In genomic region chr11:94265134-94265785, GRCm38 (mm10) we compare ENCODE assay signal across 9 mouse cellular contexts. TPM values are rescaled to one million over a fixed set of nuclear protein-coding genes. Genes with fewer than 3 reads are reported as not detected.
DNase-seq lines count a peak whose midpoint lies in the region; ATAC-seq and TF ChIP-seq lines count a peak whose summit lies in the region.
"Had no signal": no experiment of that assay in that cellular context is flagged by ENCODE, and none has a peak within 500 bp of the region (broad histone marks: within the 10 kb centered on the region; RNA-seq: fewer than 3 reads in every experiment).

No protein-coding gene starts in this region.

- WGBS in intestine, embryonic 15.5 days: 1% methylated on average over 18 of the region's 18 CpGs
- 4% methylated on average over 18 of the region's 18 CpGs for WGBS in liver, embryonic 15.5 days (ENCODE audit: insufficient replicate concordance)

- TF ChIP-seq POLR2A in cortical plate, adult 2 months (IDR thresholded peaks at IDR 0.05; ENCODE audit: extremely low read depth, insufficient read depth, low read length): no peak

- H3K36me3 ChIP-seq in intestine, embryonic 15.5 days: no peaks in the 10 kb centered on the region
- H3K36me3 ChIP-seq in liver, embryonic 15.5 days (replicated peaks): no peaks in the 10 kb centered on the region

- no peak overlapping the region for H3K27ac ChIP-seq in cortical plate, adult 2 months (ENCODE audit: insufficient read depth, low read length)
- 0 out of 2 replicates have a peak overlapping the region, but pooled peaks have one; percentile 20 for H3K27ac ChIP-seq in intestine, embryonic 15.5 days
- peak overlapping the region; percentile 87 for H3K27ac ChIP-seq in liver, embryonic 15.5 days (replicated peaks)

- H3K9ac ChIP-seq in intestine, embryonic 15.5 days: no peak overlapping the region; the same call in 1 of the 2 replicates
- H3K9ac ChIP-seq in liver, embryonic 15.5 days: peak overlapping the region; percentile 41

- peaks cover 4% of the 10 kb centered on the region for H3K4me1 ChIP-seq in cortical plate, adult 2 months (ENCODE audit: control insufficient read depth, insufficient read depth, low read length)
- no peaks in the 10 kb centered on the region; the same call in 1 of the 2 replicates for H3K4me1 ChIP-seq in intestine, embryonic 15.5 days (replicated peaks)
- peaks cover 74% of the 10 kb centered on the region for H3K4me1 ChIP-seq in liver, embryonic 15.5 days (replicated peaks)

- peak; percentile 71 for ATAC-seq in intestine, embryonic 15.5 days
- peak; percentile 56 for ATAC-seq in liver, embryonic 15.5 days (ENCODE audit: insufficient read depth)

- H3K4me2 ChIP-seq in intestine, embryonic 15.5 days (replicated peaks): peak overlapping the region; percentile 69
- H3K4me2 ChIP-seq in liver, embryonic 15.5 days: peak overlapping the region; percentile 76

- H3K4me3 ChIP-seq in cortical plate, adult 2 months (ENCODE audit: insufficient read depth, low read length): peak overlapping the region; percentile 28
- H3K4me3 ChIP-seq in intestine, embryonic 15.5 days (replicated peaks): peak overlapping the region; percentile 29
- peak overlapping the region; percentile 49 for H3K4me3 ChIP-seq in liver, embryonic 15.5 days (replicated peaks)

- peak; percentile 34 for TF ChIP-seq CTCF in cortical plate, adult 2 months (IDR thresholded peaks at IDR 0.05; ENCODE audit: extremely low read depth, insufficient read depth, low read length)

- H3K27me3 ChIP-seq in intestine, embryonic 15.5 days (replicated peaks): no peaks in the 10 kb centered on the region
- no peaks in the 10 kb centered on the region for H3K27me3 ChIP-seq in liver, embryonic 15.5 days

- peak; percentile 87 for DNase-seq in 416B (ENCODE audit: low read depth)
- peak; percentile 91 for DNase-seq in NIH3T3 (ENCODE audit: low read depth)
- DNase-seq in gastrocnemius, postnatal 25 days: peak; percentile 34
- peak; percentile 61 for DNase-seq in neural tube, embryonic 10.5 days (ENCODE audit: extremely low spot score, low spot score)
- peak; percentile 57 to 75 for DNase-seq in urinary bladder, postnatal 4 days (ENCODE audit: low spot score in 2 of 2)

- H3K9me3 ChIP-seq in intestine, embryonic 15.5 days: no peaks in the 10 kb centered on the region
- no peaks in the 10 kb centered on the region for H3K9me3 ChIP-seq in liver, embryonic 15.5 days (replicated peaks)

RNA-seq across cellular contexts. Expression of gene Gm21885, which starts 16.4 kb away (rescaled TPM):
- polyA plus RNA-seq in cortical plate, adult 2 months (2012; rRNA removed): not detected in 2 replicates
- not detected for total RNA-seq in gastrocnemius, postnatal 25 days (2021)
- 44.6 and 53.2 TPM in 2 replicates for polyA plus RNA-seq in intestine, embryonic 15.5 days (2015; fragmentation: Nextera tagmentation; extraction: Ambion mirVana)
- 0.15 TPM in 1 of 2 replicates, not detected in the other for polyA plus RNA-seq in liver, embryonic 15.5 days (2015; fragmentation: Nextera tagmentation; extraction: Ambion mirVana)
- polyA plus RNA-seq: gonadal fat pad, adult 2 months had no signal

RNA-seq across cellular contexts. Expression of gene Wfikkn2, which starts 19.5 kb away (rescaled TPM):
- polyA plus RNA-seq in cortical plate, adult 2 months (2012; rRNA removed): 1.1 and 1.3 TPM in 2 replicates
- total RNA-seq in gastrocnemius, postnatal 25 days (2021): 1 to 10 TPM; 4.1 to 5.8 TPM
- polyA plus RNA-seq in intestine, embryonic 15.5 days (2015; fragmentation: Nextera tagmentation; extraction: Ambion mirVana): 2.3 TPM in 2 replicates
- polyA plus RNA-seq in liver, embryonic 15.5 days (2015; fragmentation: Nextera tagmentation; extraction: Ambion mirVana): 0.15 TPM in 2 replicates

RNA-seq across cellular contexts. Expression of gene Tob1, which starts 54.0 kb away (rescaled TPM):
- 31.6 and 33.8 TPM in 2 replicates for polyA plus RNA-seq in cortical plate, adult 2 months (2012; rRNA removed)
- 100 to 1,000 TPM; 136 to 169 TPM for total RNA-seq in gastrocnemius, postnatal 25 days (2021)
- 46.0 and 49.9 TPM in 2 replicates for polyA plus RNA-seq in intestine, embryonic 15.5 days (2015; fragmentation: Nextera tagmentation; extraction: Ambion mirVana)
- 12.8 and 13.0 TPM in 2 replicates for polyA plus RNA-seq in liver, embryonic 15.5 days (2015; fragmentation: Nextera tagmentation; extraction: Ambion mirVana)

RNA-seq across cellular contexts. Expression of gene Luc7l3, which starts 56.5 kb away (rescaled TPM):
- 138 and 160 TPM in 2 replicates for polyA plus RNA-seq in cortical plate, adult 2 months (2012; rRNA removed)
- 10 to 100 TPM; 33.9 to 36.3 TPM for total RNA-seq in gastrocnemius, postnatal 25 days (2021)
- polyA plus RNA-seq in intestine, embryonic 15.5 days (2015; fragmentation: Nextera tagmentation; extraction: Ambion mirVana): 85.9 and 103 TPM in 2 replicates
- 35.5 and 36.8 TPM in 2 replicates for polyA plus RNA-seq in liver, embryonic 15.5 days (2015; fragmentation: Nextera tagmentation; extraction: Ambion mirVana)

Comparison
In these comparisons a context has a peak if more than half of its experiments do, and no peak if none do; other contexts are left out.
1. DNase-seq: peak in every context shown above with its lines; median percentile 91 in NIH3T3; 87 in 416B; 66 in urinary bladder, postnatal 4 days; 61 in neural tube, embryonic 10.5 days; 34 in gastrocnemius, postnatal 25 days.
2. RNA of gene Gm21885, which starts 16.4 kb away (polyA plus RNA-seq): 44.6 to 53.2 TPM in intestine, embryonic 15.5 days; 0.15 TPM in liver, embryonic 15.5 days and not detected in cortical plate, adult 2 months; every median in the first group is over 10 times any median in the second.
3. Peak in every context shown above with its lines, with median percentiles within 50 percentile points of each other: H3K4me3 ChIP-seq.